9 mouse cellular contexts compared by ENCODE assay signal in genomic region chr6:29211146-29211545, GRCm38 (mm10). TPM values are rescaled to one million over a fixed set of nuclear protein-coding genes. Genes with fewer than 3 reads are reported as not detected.
DNase-seq lines count a peak whose midpoint lies in the region; ATAC-seq lines count a peak whose summit lies in the region.
"Had no signal": no experiment of that assay in that cellular context is flagged by ENCODE, and none has a peak within 500 bp of the region (broad histone marks: within the 10 kb centered on the region; RNA-seq: fewer than 3 reads in every experiment).

No protein-coding gene starts in this region.

- WGBS in heart, embryonic 14.5 days: 21% methylated on average over 7 of the region's 7 CpGs
- 36% methylated on average over 7 of the region's 7 CpGs for WGBS in forebrain, embryonic 12.5 days
- WGBS in liver, embryonic 15.5 days (ENCODE audit: insufficient replicate concordance): 14% methylated on average over 7 of the region's 7 CpGs

- intact Hi-C loops in heart, postnatal 14 days (cut with DNase I): loop anchor here (10.0 kb wide), 1 partner anchor 134 kb away; the partner anchor contains the start of gene Calu

- peaks cover 10% of the 10 kb centered on the region for H3K36me3 ChIP-seq in heart, embryonic 14.5 days (ENCODE audit: control insufficient read depth, insufficient read depth, low read length)
- peaks cover 8% of the 10 kb centered on the region for H3K36me3 ChIP-seq in forebrain, embryonic 12.5 days (replicated peaks)
- H3K36me3 ChIP-seq in liver, embryonic 15.5 days (replicated peaks): no peaks in the 10 kb centered on the region

- H3K9me3 ChIP-seq in heart, embryonic 14.5 days (ENCODE audit: control insufficient read depth, low read length): no peaks in the 10 kb centered on the region
- H3K9me3 ChIP-seq in forebrain, embryonic 12.5 days: no peaks in the 10 kb centered on the region
- no peaks in the 10 kb centered on the region for H3K9me3 ChIP-seq in liver, embryonic 15.5 days (replicated peaks)

- peak overlapping the region in 1 of 2 experiments; percentile 57; a peak in 1 of 4 replicates for H3K27ac ChIP-seq in heart, embryonic 14.5 days (replicated peaks in 1 of 2; ENCODE audit: control insufficient read depth in 1 of 2, insufficient read depth in 1 of 2, low read depth in 2 of 2, low read length in 2 of 2)
- H3K27ac ChIP-seq in forebrain, embryonic 12.5 days: no peak overlapping the region
- no peak overlapping the region for H3K27ac ChIP-seq in liver, embryonic 15.5 days (replicated peaks)

- peaks cover 9% of the 10 kb centered on the region for H3K27me3 ChIP-seq in heart, embryonic 14.5 days (ENCODE audit: control insufficient read depth, insufficient read depth, low read length)
- H3K27me3 ChIP-seq in forebrain, embryonic 12.5 days: peaks cover 26% of the 10 kb centered on the region
- H3K27me3 ChIP-seq in liver, embryonic 15.5 days: peaks cover 52% of the 10 kb centered on the region

- H3K4me2 ChIP-seq in heart, embryonic 14.5 days (ENCODE audit: low read length): peak overlapping the region; percentile 97
- H3K4me2 ChIP-seq in forebrain, embryonic 12.5 days: peak overlapping the region; percentile 93
- H3K4me2 ChIP-seq in liver, embryonic 15.5 days: peak overlapping the region; percentile 86

- DNase-seq in heart, postnatal 14 days: no peak
- DNase-seq in MN1 (ENCODE audit: low spot score): peak; percentile 56
- no peak for DNase-seq in right cerebral cortex, postnatal 36 days (ENCODE audit: low spot score in 2 of 2)
- DNase-seq in ovary, adult 18-20 months (ENCODE audit: low spot score): no peak
- no peak for DNase-seq in natural killer cell, adult 2 months (ENCODE audit: low spot score in 2 of 2)

- H3K4me1 ChIP-seq in heart, embryonic 14.5 days (ENCODE audit: control insufficient read depth in 2 of 2, insufficient read depth in 2 of 2, low read length in 2 of 2): peaks cover 12 to 23% of the 10 kb centered on the region in 2 experiments; a peak in 3 of 4 replicates
- peaks cover 57% of the 10 kb centered on the region for H3K4me1 ChIP-seq in forebrain, embryonic 12.5 days
- H3K4me1 ChIP-seq in liver, embryonic 15.5 days (replicated peaks): peaks cover 34% of the 10 kb centered on the region

- no peak for ATAC-seq in heart, embryonic 14.5 days (ENCODE audit: insufficient number of reproducible peaks, insufficient read depth, low FRiP score, low read depth)
- ATAC-seq in forebrain, embryonic 12.5 days (ENCODE audit: low FRiP score): no peak
- no peak for ATAC-seq in liver, embryonic 15.5 days (ENCODE audit: insufficient read depth)

- peak overlapping the region; percentile 64 to 79 for H3K4me3 ChIP-seq in heart, embryonic 14.5 days (ENCODE audit: control insufficient read depth in 1 of 2, insufficient read depth in 1 of 2, low read depth in 1 of 2, low read length in 2 of 2)
- peak overlapping the region; percentile 69 for H3K4me3 ChIP-seq in forebrain, embryonic 12.5 days (replicated peaks)
- H3K4me3 ChIP-seq in liver, embryonic 15.5 days (replicated peaks): peak overlapping the region; percentile 60

- peak overlapping the region; percentile 85 for H3K9ac ChIP-seq in heart, embryonic 14.5 days (ENCODE audit: low read length)
- peak overlapping the region; percentile 75 for H3K9ac ChIP-seq in forebrain, embryonic 12.5 days
- H3K9ac ChIP-seq in liver, embryonic 15.5 days: no peak overlapping the region

RNA-seq across cellular contexts. Expression of gene Impdh1, which starts 5.0 kb away (rescaled TPM):
- 32.2 and 32.5 TPM in 2 replicates for polyA plus RNA-seq in heart, embryonic 14.5 days (2014; fragmentation: Nextera tagmentation; extraction: Ambion mirVana)
- 10 to 100 TPM; 25.2 to 27.0 TPM for total RNA-seq in heart, postnatal 14 days (2021)
- 36.3 and 39.8 TPM in 2 replicates for polyA plus RNA-seq in forebrain, embryonic 12.5 days (2016; fragmentation: Nextera tagmentation; extraction: Ambion mirVana)
- 8.0 and 10.6 TPM in 2 replicates for polyA plus RNA-seq in liver, embryonic 15.5 days (2015; fragmentation: Nextera tagmentation; extraction: Ambion mirVana)

RNA-seq across cellular contexts. Expression of gene Prrt4, which starts 31.8 kb away (rescaled TPM):
- polyA plus RNA-seq in heart, embryonic 14.5 days (2014; fragmentation: Nextera tagmentation; extraction: Ambion mirVana): 1.7 TPM in 2 replicates
- total RNA-seq in heart, postnatal 14 days (2021): 1 to 10 TPM; 4.2 to 4.7 TPM
- 1.1 and 1.2 TPM in 2 replicates for polyA plus RNA-seq in forebrain, embryonic 12.5 days (2016; fragmentation: Nextera tagmentation; extraction: Ambion mirVana)
- 0.02 and 0.06 TPM in 2 replicates for polyA plus RNA-seq in liver, embryonic 15.5 days (2015; fragmentation: Nextera tagmentation; extraction: Ambion mirVana)
- total RNA-seq: neutrophil, adult 5-6 weeks had no signal

RNA-seq across cellular contexts. Expression of gene Rbm28, which starts 46.3 kb away (rescaled TPM):
- 30.2 and 35.8 TPM in 2 replicates for polyA plus RNA-seq in heart, embryonic 14.5 days (2014; fragmentation: Nextera tagmentation; extraction: Ambion mirVana)
- total RNA-seq in heart, postnatal 14 days (2021): 10 to 100 TPM; 19.5 to 21.0 TPM
- polyA plus RNA-seq in forebrain, embryonic 12.5 days (2016; fragmentation: Nextera tagmentation; extraction: Ambion mirVana): 62.9 and 67.6 TPM in 2 replicates
- 8.5 and 9.4 TPM in 2 replicates for polyA plus RNA-seq in liver, embryonic 15.5 days (2015; fragmentation: Nextera tagmentation; extraction: Ambion mirVana)
